Mouse (Mus musculus): ENCODE results near the gene Hdgfl2. TPM values are rescaled to one million over a fixed set of nuclear protein-coding genes. Genes with fewer than 3 reads are reported as not detected.

The Hdgfl2 gene
- total and polyA plus RNA-seq, 3 experiments = 35.3 to 93.6 (median 68.9) TPM

DNA sequence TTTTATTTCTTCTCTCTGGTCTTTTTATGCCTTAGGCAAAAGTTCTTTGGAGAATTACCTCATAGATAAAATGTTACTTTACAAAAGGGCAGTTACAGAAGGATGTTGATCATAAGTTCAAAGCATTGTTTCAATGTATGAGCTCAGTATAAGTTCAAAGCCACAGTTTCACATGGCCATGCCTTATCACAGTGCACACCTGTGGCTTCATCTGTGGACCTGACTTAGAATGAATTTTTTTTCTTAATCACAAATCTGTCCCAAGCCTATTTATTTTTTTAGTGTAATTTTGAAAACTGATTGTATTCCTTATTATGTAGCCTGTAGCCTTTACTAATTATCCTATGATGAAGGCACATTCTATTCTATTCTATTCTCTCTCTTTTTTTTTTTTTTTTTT lies 24.5 kb upstream of the Hdgfl2 start:
- TF ChIP-seq MYC (IDR thresholded peaks at IDR 0.05; ENCODE audit: low read depth, low read length) (no peak), POLR2AphosphoS2 (IDR thresholded peaks at IDR 0.05; ENCODE audit: low read depth, low read length) (no peak), JUND (conservative IDR thresholded peaks at IDR 0.05; ENCODE audit: low read depth, low read length) (no peak), HCFC1 (IDR thresholded peaks at IDR 0.05; ENCODE audit: low read depth, low read length) (no peak), ZNF384 (IDR thresholded peaks at IDR 0.05; ENCODE audit: low read depth, low read length) (no peak), KAT2A (IDR thresholded peaks at IDR 0.05; ENCODE audit: insufficient replicate concordance, low read length) (no peak), NRF1 (IDR thresholded peaks at IDR 0.05; ENCODE audit: low read depth, low read length) (no peak), CHD1 (IDR thresholded peaks at IDR 0.05; ENCODE audit: low read depth, low read length) (no peak), USF1 (IDR thresholded peaks at IDR 0.05; ENCODE audit: low read depth, low read length) (no peak), RAD21 (IDR thresholded peaks at IDR 0.05; ENCODE audit: low read depth, low read length) (no peak), CHD2 (IDR thresholded peaks at IDR 0.05; ENCODE audit: low read length) (no peak), MAFK (IDR thresholded peaks at IDR 0.05; ENCODE audit: insufficient replicate concordance, low read length) (no peak), UBTF (IDR thresholded peaks at IDR 0.05; ENCODE audit: low read depth, low read length) (no peak), E2F4 (IDR thresholded peaks at IDR 0.05; ENCODE audit: insufficient replicate concordance, low read depth, low read length) (no peak), PAX5 (IDR thresholded peaks at IDR 0.05; ENCODE audit: low read length) (no peak), IRF4 (IDR thresholded peaks at IDR 0.05; ENCODE audit: low read depth, low read length) (no peak), GABPA (IDR thresholded peaks at IDR 0.05; ENCODE audit: insufficient replicate concordance, low read depth, low read length) (no peak), USF2 (conservative IDR thresholded peaks at IDR 0.05; ENCODE audit: low read depth, low read length) (no peak)
- Histone ChIP-seq H3K9ac (ENCODE audit: insufficient read depth, low read depth) (no peak overlapping the region), H3K4me2 (ENCODE audit: insufficient read depth, low read depth, poor library complexity, severe bottlenecking) (no peak overlapping the region), H3K27me3 (replicated peaks) (no peaks in the 10 kb centered on the region), H3K4me1 (ENCODE audit: control insufficient read depth in 1 of 2, insufficient read depth in 2 of 2) (no peaks in the 10 kb centered on the region), H3K36me3 (replicated peaks in 1 of 2; ENCODE audit: control insufficient read depth in 1 of 2, insufficient read depth in 1 of 2, low read length in 1 of 2) (peaks cover 55 to 86% of the 10 kb centered on the region in 2 experiments), H3K4me3 (replicated peaks in 1 of 3; ENCODE audit: low read depth in 2 of 3, low read length in 2 of 3, poor library complexity in 1 of 3) (no peak overlapping the region), H3K9me3 (replicated peaks; ENCODE audit: low read length) (no peaks in the 10 kb centered on the region), H3K27ac (ENCODE audit: insufficient read depth, low read depth) (no peak overlapping the region), H3K79me2 (replicated peaks; ENCODE audit: control insufficient read depth, extremely low read depth, insufficient read depth, poor library complexity, severe bottlenecking) (peaks cover 53% of the 10 kb centered on the region)
- dilution Hi-C loops (cut with MboI; ENCODE audit: extremely low pct_ligation_motif_present, extremely low pct_unique_long_range_greater_than_20kb, low sequenced_read_pairs) (no loop called here), in situ Hi-C loops (cut with MboI; ENCODE audit: low pct_ligation_motif_present, low pct_unique_long_range_greater_than_20kb, low sequenced_read_pairs) (no loop called here)
- no peak for DNase-seq (ENCODE audit: extremely low read depth)

- H3K36me3 ChIP-seq (replicated peaks in 1 of 2; ENCODE audit: control insufficient read depth in 1 of 2, insufficient read depth in 1 of 2, low read length in 1 of 2) = peaks cover 60 to 89% of the 10 kb centered on the region in 2 experiments
- H3K4me3 ChIP-seq (replicated peaks in 1 of 3; ENCODE audit: low read depth in 2 of 3, low read length in 2 of 3, poor library complexity in 1 of 3) = no peak overlapping the region
- H3K9ac ChIP-seq (ENCODE audit: insufficient read depth, low read depth) = no peak overlapping the region
- in situ Hi-C loops (cut with MboI; ENCODE audit: low pct_ligation_motif_present, low pct_unique_long_range_greater_than_20kb, low sequenced_read_pairs) (no loop called here), dilution Hi-C loops (cut with MboI; ENCODE audit: extremely low pct_ligation_motif_present, extremely low pct_unique_long_range_greater_than_20kb, low sequenced_read_pairs) (no loop called here)
- no peaks in the 10 kb centered on the region for H3K27me3 ChIP-seq (replicated peaks)
- TF ChIP-seq HCFC1 (IDR thresholded peaks at IDR 0.05; ENCODE audit: low read depth, low read length) (no peak), POLR2AphosphoS2 (IDR thresholded peaks at IDR 0.05; ENCODE audit: low read depth, low read length) (no peak), JUN (IDR thresholded peaks at IDR 0.05; ENCODE audit: insufficient read depth, low read depth, low read length) (no peak), MEF2A (IDR thresholded peaks at IDR 0.05; ENCODE audit: borderline replicate concordance, low read depth, low read length) (no peak), ETS1 (conservative IDR thresholded peaks at IDR 0.05; ENCODE audit: low read depth, low read length) (no peak), CHD1 (IDR thresholded peaks at IDR 0.05; ENCODE audit: low read depth, low read length) (no peak), TBP (conservative IDR thresholded peaks at IDR 0.05; ENCODE audit: low read depth, low read length) (no peak), MAFK (IDR thresholded peaks at IDR 0.05; ENCODE audit: insufficient replicate concordance, low read length) (no peak), EP300 (IDR thresholded peaks at IDR 0.05; ENCODE audit: low read length) (no peak), PAX5 (IDR thresholded peaks at IDR 0.05; ENCODE audit: low read length) (no peak), RAD21 (IDR thresholded peaks at IDR 0.05; ENCODE audit: low read depth, low read length) (no peak), ELF1 (IDR thresholded peaks at IDR 0.05; ENCODE audit: low read depth, low read length) (no peak), KAT2A (IDR thresholded peaks at IDR 0.05; ENCODE audit: insufficient replicate concordance, low read length) (no peak), ZNF384 (IDR thresholded peaks at IDR 0.05; ENCODE audit: low read depth, low read length) (no peak), CHD2 (IDR thresholded peaks at IDR 0.05; ENCODE audit: low read length) (no peak), NRF1 (IDR thresholded peaks at IDR 0.05; ENCODE audit: low read depth, low read length) (no peak), IRF4 (IDR thresholded peaks at IDR 0.05; ENCODE audit: low read depth, low read length) (no peak), ZMIZ1 (IDR thresholded peaks at IDR 0.05; ENCODE audit: low read depth, low read length) (no peak), USF2 (conservative IDR thresholded peaks at IDR 0.05; ENCODE audit: low read depth, low read length) (no peak)
- no peak overlapping the region for H3K4me2 ChIP-seq (ENCODE audit: insufficient read depth, low read depth, poor library complexity, severe bottlenecking)
- no peak overlapping the region for H3K27ac ChIP-seq (ENCODE audit: insufficient read depth, low read depth)
- DNase-seq (ENCODE audit: extremely low read depth) = no peak
- H3K79me2 ChIP-seq (replicated peaks; ENCODE audit: control insufficient read depth, extremely low read depth, insufficient read depth, poor library complexity, severe bottlenecking) = peaks cover 41% of the 10 kb centered on the region
- no peaks in the 10 kb centered on the region for H3K9me3 ChIP-seq (replicated peaks; ENCODE audit: low read length)
- no peaks in the 10 kb centered on the region for H3K4me1 ChIP-seq (ENCODE audit: control insufficient read depth in 1 of 2, insufficient read depth in 2 of 2)
Measured at GRCm38 (mm10) chr17:56055945-56056678, 23.3 kb upstream of the Hdgfl2 start.
